Mouse (Mus musculus): ENCODE data around the gene Ccser1. TPM values are rescaled to one million over a fixed set of nuclear protein-coding genes. Genes with fewer than 3 reads are reported as not detected.
"Not testable (repeated sequence)": the region's sequence is repeated elsewhere in the genome, so short reads cannot be mapped to it uniquely, and the experiment has no call there.

Ccser1 gene
- polyA plus RNA-seq, 1 experiment from 2014 or later: 30.8 TPM

DNA sequence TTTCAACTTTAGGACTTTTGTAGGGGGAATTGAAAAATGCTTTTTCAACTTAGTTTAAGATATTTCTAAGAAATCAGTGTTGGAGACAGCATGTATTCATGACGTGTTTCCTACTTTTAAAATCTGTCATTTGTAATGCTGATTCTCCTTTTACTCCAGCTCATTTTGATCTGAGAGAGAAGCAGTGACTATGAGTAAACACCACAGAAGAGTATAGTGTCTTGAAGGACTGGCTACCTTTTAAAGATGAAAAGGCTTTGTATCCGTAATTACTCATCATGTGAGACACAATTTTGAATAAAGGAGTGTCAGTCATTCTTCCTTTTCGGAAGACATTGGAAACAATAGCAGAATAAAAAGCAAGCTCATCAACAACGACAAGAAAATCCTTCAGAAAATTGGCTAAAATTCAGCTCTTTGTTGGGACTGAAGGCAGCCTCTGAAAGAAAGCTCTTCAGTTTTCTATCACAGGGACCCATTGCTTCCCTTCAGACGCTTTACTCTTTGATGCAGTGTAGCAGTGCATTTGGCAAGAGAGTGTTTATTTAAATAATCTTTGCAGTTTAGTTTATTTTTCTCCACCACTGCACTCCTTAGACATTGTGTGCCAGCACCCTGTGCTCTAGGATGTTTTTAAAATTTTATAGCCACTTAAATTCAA, 50.1 kb downstream of the Ccser1 start:
- peak; percentile 39 for ATAC-seq (replicated peaks)
- H3K27me3 ChIP-seq: no peaks in the 10 kb centered on the region
- peak overlapping the region; percentile 43 for H3K27ac ChIP-seq (replicated peaks)
- no peak overlapping the region for H3K9ac ChIP-seq (replicated peaks)
- 8% methylated on average over 5 of the region's 5 CpGs for WGBS
- H3K4me2 ChIP-seq (replicated peaks): no peak overlapping the region
- H3K9me3 ChIP-seq: no peaks in the 10 kb centered on the region
- peaks cover 24% of the 10 kb centered on the region for H3K4me1 ChIP-seq
- no peak overlapping the region for H3K4me3 ChIP-seq
- H3K36me3 ChIP-seq: no peaks in the 10 kb centered on the region

DNA sequence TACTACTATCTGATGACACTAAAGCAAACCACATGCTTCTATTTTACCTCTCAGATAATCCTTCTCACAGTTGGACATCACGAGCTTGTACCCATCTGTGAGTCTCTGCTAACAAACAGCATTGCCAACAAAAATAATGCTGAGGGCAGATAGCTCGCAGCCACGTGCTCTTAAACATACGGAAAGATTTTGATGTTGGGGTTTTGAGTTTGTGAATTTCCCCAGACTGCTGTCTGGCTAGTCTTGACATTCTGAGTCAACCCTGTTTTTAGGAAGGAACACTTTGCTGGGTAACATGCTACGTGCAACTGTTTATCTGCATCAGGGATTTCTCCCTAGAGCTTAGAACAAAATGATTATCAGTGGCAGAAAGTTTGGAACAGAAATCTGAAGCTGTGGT, 52.9 kb downstream of the Ccser1 start:
- no peak overlapping the region for H3K9ac ChIP-seq (replicated peaks)
- H3K4me2 ChIP-seq (replicated peaks): no peak overlapping the region
- no peaks in the 10 kb centered on the region for H3K36me3 ChIP-seq
- H3K27me3 ChIP-seq: no peaks in the 10 kb centered on the region
- no peak overlapping the region for H3K4me3 ChIP-seq
- peaks cover 24% of the 10 kb centered on the region for H3K4me1 ChIP-seq
- 55% methylated on average over 5 of the region's 5 CpGs for WGBS
- no peaks in the 10 kb centered on the region for H3K9me3 ChIP-seq
- no peak for ATAC-seq (replicated peaks)
- no peak overlapping the region for H3K27ac ChIP-seq (replicated peaks)

DNA sequence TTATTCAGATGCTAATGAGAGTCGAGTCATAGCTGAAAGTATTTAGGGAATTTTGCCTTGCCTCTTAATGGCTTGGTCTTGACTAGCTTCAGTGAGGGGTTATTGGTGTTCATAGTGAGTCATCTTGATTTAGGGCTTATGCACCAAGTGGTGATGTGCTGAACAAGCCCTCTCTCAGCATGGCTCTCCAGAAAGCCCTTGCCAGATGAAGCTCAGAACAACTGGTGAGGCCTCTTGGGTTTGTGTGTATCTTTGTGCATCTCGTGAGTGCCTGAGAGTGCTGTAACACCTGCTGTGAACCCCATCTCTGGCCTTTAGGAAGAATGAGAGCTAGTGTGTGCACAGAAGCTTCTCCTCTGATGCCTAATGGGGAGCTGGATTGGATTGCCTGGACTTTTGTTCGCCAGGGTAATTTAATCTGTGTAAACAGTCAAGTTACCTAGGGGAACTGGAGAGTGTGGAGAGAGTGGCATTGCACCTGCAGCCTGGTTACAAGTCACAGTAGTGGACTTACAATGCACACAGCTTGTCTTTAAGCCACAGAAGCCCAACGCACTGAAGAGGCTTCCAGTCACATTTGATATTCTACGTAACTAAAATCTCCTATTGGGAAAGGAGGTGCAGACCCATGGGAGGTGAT, 53.5 kb downstream of the Ccser1 start:
- WGBS: 30% methylated on average over 5 of the region's 5 CpGs

DNA sequence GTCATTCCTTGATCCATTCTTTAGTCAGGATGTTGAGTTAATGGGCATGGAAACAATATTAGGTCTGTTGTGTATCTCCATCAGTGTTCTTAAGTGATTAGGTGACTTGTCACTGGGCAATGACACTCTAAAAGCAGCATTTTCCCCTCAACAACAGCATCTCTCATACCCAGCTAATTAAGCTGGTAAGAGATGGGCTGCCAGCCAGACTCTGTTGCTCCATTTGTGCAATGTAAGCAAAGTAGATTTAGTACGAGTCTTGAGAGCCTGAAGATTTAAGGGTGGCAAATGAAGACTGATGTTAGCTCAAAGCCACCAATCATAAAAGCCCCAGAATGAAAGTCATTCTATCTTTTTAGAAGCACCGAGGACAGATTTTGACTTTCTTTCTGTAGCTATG, 60.5 kb downstream of the Ccser1 start:
- Histone ChIP-seq H3K27ac (replicated peaks) (no peak overlapping the region), H3K36me3 (no peaks in the 10 kb centered on the region), H3K27me3 (no peaks in the 10 kb centered on the region), H3K4me2 (replicated peaks) (no peak overlapping the region), H3K9me3 (no peaks in the 10 kb centered on the region), H3K4me3 (no peak overlapping the region), H3K4me1 (peaks cover 10% of the 10 kb centered on the region), H3K9ac (replicated peaks) (no peak overlapping the region)
- WGBS: 40% methylated on average over 2 of the region's 2 CpGs
- ATAC-seq (replicated peaks): no peak

More for the DNA sequence above, 53.5 kb downstream of the Ccser1 start:
- no peak for ATAC-seq (replicated peaks)
- Histone ChIP-seq H3K27me3 (no peaks in the 10 kb centered on the region), H3K4me3 (no peak overlapping the region), H3K4me2 (replicated peaks) (no peak overlapping the region), H3K4me1 (peaks cover 24% of the 10 kb centered on the region), H3K9ac (replicated peaks) (no peak overlapping the region), H3K36me3 (no peaks in the 10 kb centered on the region), H3K27ac (replicated peaks) (no peak overlapping the region), H3K9me3 (no peaks in the 10 kb centered on the region)

DNA sequence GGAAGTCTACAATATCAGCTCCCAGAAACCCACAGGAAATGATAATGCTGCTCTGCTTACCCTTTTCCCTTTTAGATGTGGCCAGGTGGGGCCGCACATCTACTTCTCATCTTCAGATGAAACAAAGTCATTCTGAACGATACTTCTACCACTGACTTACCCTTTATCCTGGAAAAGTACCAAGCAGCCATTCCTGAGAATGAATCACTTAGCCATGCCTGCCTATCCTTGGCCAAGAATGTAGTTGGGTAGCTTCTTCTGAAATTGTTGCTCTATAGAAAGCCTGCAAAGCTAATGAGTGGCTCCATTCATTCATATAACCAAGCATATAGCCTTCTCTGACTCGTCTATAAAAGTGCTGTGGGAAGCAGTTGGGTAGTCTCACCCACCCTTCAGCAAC, 62.4 kb downstream of the Ccser1 start:
- no peaks in the 10 kb centered on the region for H3K36me3 ChIP-seq
- H3K9ac ChIP-seq (replicated peaks): no peak overlapping the region
- H3K4me1 ChIP-seq: peaks cover 10% of the 10 kb centered on the region
- no peaks in the 10 kb centered on the region for H3K9me3 ChIP-seq
- no peak overlapping the region for H3K27ac ChIP-seq (replicated peaks)
- no peak overlapping the region for H3K4me3 ChIP-seq
- no peaks in the 10 kb centered on the region for H3K27me3 ChIP-seq
- no peak for ATAC-seq (replicated peaks)
- 89% methylated on average over 3 of the region's 3 CpGs for WGBS
- H3K4me2 ChIP-seq (replicated peaks): no peak overlapping the region

DNA sequence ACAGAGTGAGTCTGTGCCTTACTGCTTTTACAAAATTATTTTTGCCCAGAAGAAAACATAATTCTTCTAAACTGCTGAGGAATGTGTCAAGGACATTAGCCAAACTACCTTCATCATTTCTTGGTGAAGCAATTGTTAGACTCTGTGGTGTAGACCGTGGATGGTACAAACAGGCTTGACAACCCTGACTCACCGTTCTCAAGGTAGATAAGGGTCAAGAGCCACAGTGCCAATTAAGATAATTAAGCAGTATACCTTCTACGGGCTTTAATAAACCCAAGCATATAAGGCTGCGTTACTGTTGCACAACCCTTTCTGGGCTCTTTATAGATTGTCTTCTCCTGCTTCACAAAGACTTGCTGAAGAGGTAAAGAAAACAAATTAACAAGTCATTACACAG, 66.4 kb downstream of the Ccser1 start:
- 74% methylated on average over 4 of the region's 4 CpGs for WGBS
- no peaks in the 10 kb centered on the region for H3K36me3 ChIP-seq
- ATAC-seq (replicated peaks): no peak
- H3K9ac ChIP-seq (replicated peaks): no peak overlapping the region
- no peaks in the 10 kb centered on the region for H3K27me3 ChIP-seq
- no peak overlapping the region for H3K4me3 ChIP-seq
- H3K9me3 ChIP-seq: no peaks in the 10 kb centered on the region
- peaks cover 15% of the 10 kb centered on the region for H3K4me1 ChIP-seq
- no peak overlapping the region for H3K27ac ChIP-seq (replicated peaks)
- no peak overlapping the region for H3K4me2 ChIP-seq (replicated peaks)

DNA sequence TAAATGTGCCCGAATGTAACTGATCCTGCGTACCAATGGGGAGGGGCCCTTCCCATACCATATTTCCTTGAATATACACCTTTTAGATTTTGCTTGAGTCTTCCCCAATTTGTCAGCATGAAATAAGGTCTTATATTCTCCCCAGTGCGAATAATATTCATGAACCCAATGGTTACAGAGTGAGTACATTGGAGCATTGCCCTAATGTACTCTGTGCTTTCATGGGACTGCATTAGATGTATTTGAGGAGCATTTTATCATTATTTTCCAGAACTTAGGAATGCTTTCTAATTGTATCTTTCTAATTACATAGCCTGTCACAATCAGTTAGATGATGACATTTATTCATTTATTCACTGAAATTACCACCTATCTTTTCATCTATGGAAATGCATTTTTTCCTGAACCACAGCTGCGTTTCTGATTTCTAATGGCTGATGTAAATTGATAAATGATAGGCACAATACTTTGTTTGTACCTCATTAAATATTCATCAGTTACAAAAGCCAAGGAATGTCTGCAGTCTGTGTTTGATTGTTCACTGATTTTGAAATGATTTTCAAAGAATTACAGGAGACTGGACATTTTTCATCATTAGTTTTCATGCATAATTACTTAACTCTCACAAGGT, 67.8 kb downstream of the Ccser1 start:
- H3K9ac ChIP-seq (replicated peaks): no peak overlapping the region
- WGBS: 67% methylated on average over 4 of the region's 4 CpGs
- peak; percentile 47; the same call in 1 of the 2 replicates for ATAC-seq (replicated peaks)
- H3K9me3 ChIP-seq: no peaks in the 10 kb centered on the region
- peak overlapping the region; percentile 41 for H3K27ac ChIP-seq (replicated peaks)
- no peaks in the 10 kb centered on the region for H3K36me3 ChIP-seq
- no peaks in the 10 kb centered on the region for H3K27me3 ChIP-seq
- H3K4me2 ChIP-seq (replicated peaks): no peak overlapping the region
- H3K4me3 ChIP-seq: no peak overlapping the region
- H3K4me1 ChIP-seq: peaks cover 15% of the 10 kb centered on the region

DNA sequence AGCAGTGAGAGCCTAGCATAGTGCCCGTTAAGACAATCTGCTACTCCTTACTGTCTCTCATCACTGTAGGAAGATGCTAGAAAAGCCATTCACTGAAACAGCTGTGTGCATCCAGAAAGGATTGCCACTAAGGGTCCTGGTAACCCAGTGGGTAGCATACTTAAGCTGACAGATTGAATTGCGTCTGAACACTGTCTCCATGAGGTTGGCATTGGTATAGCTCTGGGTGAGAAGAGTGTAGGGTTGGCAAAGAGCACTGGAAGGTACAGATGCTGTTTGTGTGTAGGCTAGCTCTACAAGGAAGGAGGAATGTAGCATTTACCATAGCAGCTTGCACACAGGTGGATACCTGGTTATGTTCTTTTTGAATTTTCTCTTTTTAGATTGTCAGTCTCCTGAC, 68.6 kb downstream of the Ccser1 start:
- no peaks in the 10 kb centered on the region for H3K27me3 ChIP-seq
- no peak overlapping the region for H3K4me3 ChIP-seq
- peak; percentile 78 for ATAC-seq (replicated peaks)
- H3K27ac ChIP-seq (replicated peaks): peak overlapping the region; percentile 41
- H3K4me1 ChIP-seq: peaks cover 15% of the 10 kb centered on the region
- H3K9ac ChIP-seq (replicated peaks): no peak overlapping the region
- H3K9me3 ChIP-seq: no peaks in the 10 kb centered on the region
- no peak overlapping the region for H3K4me2 ChIP-seq (replicated peaks)
- 43% methylated on average over 2 of the region's 2 CpGs for WGBS
- no peaks in the 10 kb centered on the region for H3K36me3 ChIP-seq

DNA sequence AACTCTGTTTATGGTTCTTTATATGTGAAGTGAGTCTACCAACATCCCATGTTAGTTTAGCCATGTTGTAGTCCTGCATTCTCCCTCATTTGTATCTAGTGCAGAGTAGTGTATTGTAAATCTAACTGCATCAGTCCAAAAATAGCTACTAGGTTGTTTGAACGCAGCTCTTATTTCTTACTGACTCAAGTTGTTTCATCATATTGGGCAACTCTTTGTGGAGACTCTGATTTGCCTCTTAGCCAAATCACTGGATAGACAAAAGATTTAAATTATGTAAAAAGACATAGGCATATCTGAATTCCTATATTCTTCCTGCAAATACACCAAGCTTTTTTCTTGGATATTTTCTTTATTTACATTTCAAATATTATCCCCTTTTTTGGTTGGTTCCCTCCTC, 71.1 kb downstream of the Ccser1 start:
- Histone ChIP-seq H3K9me3 (no peaks in the 10 kb centered on the region), H3K9ac (replicated peaks) (no peak overlapping the region), H3K36me3 (no peaks in the 10 kb centered on the region), H3K27ac (replicated peaks) (no peak overlapping the region), H3K4me3 (no peak overlapping the region), H3K4me2 (replicated peaks) (no peak overlapping the region), H3K4me1 (peaks cover 15% of the 10 kb centered on the region), H3K27me3 (no peaks in the 10 kb centered on the region)
- ATAC-seq (replicated peaks): no peak
- WGBS: 81% methylated on average over 1 of the region's 1 CpGs

DNA sequence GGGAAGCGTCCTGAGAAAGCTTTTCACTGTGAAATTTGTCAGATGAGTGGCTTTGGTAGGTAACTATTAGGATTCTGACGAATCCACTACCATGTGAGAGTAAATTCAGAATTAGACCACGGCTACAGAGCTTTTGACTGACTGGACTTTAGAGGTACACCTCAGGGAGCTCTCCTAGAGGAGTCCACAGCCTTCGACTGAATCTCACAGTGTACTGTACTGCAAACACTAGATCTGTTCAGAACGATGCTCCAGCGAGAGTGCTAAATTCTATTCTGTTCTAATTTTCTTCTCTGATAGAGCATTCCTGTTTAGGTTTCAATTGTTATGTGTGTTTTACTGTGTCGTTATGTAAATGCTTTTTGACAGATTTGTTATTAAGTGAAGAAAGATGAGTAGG, 72.8 kb downstream of the Ccser1 start:
- H3K4me1 ChIP-seq: peaks cover 10% of the 10 kb centered on the region
- H3K4me2 ChIP-seq (replicated peaks): no peak overlapping the region
- WGBS: 84% methylated on average over 7 of the region's 7 CpGs
- no peak overlapping the region for H3K9ac ChIP-seq (replicated peaks)
- ATAC-seq (replicated peaks): no peak
- H3K27me3 ChIP-seq: no peaks in the 10 kb centered on the region
- H3K36me3 ChIP-seq: no peaks in the 10 kb centered on the region
- H3K4me3 ChIP-seq: no peak overlapping the region
- H3K27ac ChIP-seq (replicated peaks): no peak overlapping the region
- H3K9me3 ChIP-seq: no peaks in the 10 kb centered on the region

DNA sequence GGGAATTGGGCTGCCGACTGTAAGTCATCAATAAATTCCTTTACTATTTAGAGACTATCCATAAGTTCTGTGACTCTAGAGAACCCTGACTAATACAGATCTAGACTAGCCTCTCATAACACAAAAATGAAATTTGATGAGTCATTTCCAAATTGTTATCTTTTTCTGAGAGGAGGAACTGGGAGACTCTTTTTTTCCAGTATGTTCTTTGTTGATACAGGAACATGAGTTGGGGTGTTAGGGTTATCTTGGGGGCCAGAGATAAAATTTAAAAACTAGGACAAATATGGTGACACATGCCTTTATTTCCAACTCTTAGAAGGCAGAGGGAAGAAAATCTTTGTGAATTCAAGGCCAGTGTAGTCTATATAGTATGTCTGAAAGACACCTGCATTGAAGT, 75.8 kb downstream of the Ccser1 start:
- H3K4me3 ChIP-seq; H3K9ac ChIP-seq (replicated peaks); ATAC-seq (replicated peaks); H3K4me2 ChIP-seq (replicated peaks); H3K36me3 ChIP-seq; H3K9me3 ChIP-seq; H3K27me3 ChIP-seq; H3K27ac ChIP-seq (replicated peaks); H3K4me1 ChIP-seq: not testable (repeated sequence)
- WGBS: 100% methylated on average over 1 of the region's 1 CpGs

DNA sequence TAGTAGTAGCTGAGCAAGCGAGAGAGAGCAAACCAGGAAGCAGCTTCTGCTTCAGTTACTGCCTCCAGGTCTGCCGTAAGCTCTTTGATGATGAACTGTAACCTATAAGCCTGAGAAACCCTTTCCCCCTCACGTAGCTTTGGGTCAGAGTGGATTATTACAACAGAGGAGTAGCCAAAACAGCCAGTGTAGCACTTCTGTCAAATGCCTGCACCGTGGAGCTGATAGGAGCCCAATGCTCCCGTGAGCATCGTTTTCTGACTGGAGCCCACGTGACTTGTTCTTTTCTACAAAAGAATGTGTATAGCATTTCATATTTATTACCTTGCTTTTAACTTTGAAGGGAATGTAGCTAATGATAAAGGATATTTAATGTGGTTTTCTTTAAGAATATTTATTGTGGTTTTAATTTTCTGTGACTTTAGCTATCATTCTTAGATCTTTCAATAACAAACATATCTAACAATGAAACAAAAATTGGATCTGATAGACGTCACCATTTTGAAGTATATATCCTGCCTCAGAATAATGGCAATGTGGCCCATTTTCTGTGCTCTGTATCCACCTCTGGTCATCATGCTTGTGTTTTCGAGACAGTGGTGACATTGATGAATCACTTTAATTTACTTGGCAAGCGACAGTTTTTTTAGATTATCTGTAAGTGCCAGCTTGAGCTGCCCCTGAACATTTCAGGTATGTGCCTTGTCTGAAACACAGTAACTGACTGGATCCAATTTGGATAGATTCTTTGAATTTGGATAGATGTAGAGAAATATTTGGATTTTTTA, 78.9 kb downstream of the Ccser1 start:
- no peak overlapping the region for H3K9ac ChIP-seq (replicated peaks)
- no peak for ATAC-seq (replicated peaks)
- no peak overlapping the region for H3K4me2 ChIP-seq (replicated peaks)
- H3K27me3 ChIP-seq: no peaks in the 10 kb centered on the region
- no peaks in the 10 kb centered on the region for H3K36me3 ChIP-seq
- no peaks in the 10 kb centered on the region for H3K4me1 ChIP-seq
- no peak overlapping the region for H3K27ac ChIP-seq (replicated peaks)
- no peak overlapping the region for H3K4me3 ChIP-seq
- WGBS: 76% methylated on average over 10 of the region's 10 CpGs
- no peaks in the 10 kb centered on the region for H3K9me3 ChIP-seq

All from forebrain, embryonic 15.5 days (tissue).